Mouse (Mus musculus) heart, adult 2 months (tissue): Measurements from ENCODE around the gene Fam213b.

Experiments
- CTCF ChIP-seq: fragments of 200-600 bp; IDR thresholded peaks from 2 replicates; pipeline ENCODE4 v1.8.1; 2022; ENCODE audit warnings: antibody characterized with exemption, mild to moderate bottlenecking, moderate library complexity
- EP300 ChIP-seq: fragments of 200-500 bp; IDR thresholded peaks from 2 replicates; pipeline ENCODE4 v1.6.1; 2011; ENCODE audit warnings: low read depth, low read length, control low read depth; ENCODE audit not compliant: insufficient read depth

- TF ChIP-seq CTCF (peak; percentile 64), EP300 (no peak)
Observed at GRCm38 (mm10) chr4:154864271-154864771, 34.6 kb downstream of the Fam213b start.
